Mouse (Mus musculus) ES-E14 (cell line): ENCODE data around the gene Klrk1.

ENCODE experiments used
- HCFC1 ChIP-seq: IDR thresholded peaks from 2 replicates; pipeline ENCODE4 v1.6.1; 2012; ENCODE audit warnings: low read length, inconsistent platforms, borderline replicate concordance; ENCODE audit not compliant: insufficient read depth
- MAFK ChIP-seq: IDR thresholded peaks from 2 replicates; pipeline ENCODE4 v1.6.1; 2014; ENCODE audit warnings: mild to moderate bottlenecking, low read depth, low read length, inconsistent platforms; ENCODE audit not compliant: insufficient read depth
- ZC3H11A ChIP-seq: IDR thresholded peaks from 2 replicates; pipeline ENCODE4 v1.6.1; 2012; ENCODE audit warnings: low read depth, mild to moderate bottlenecking, inconsistent platforms, low read length, borderline replicate concordance
- ZNF384 ChIP-seq: IDR thresholded peaks from 2 replicates; pipeline ENCODE4 v1.6.1; 2012; ENCODE audit warnings: low read depth, low read length, inconsistent platforms

DNA sequence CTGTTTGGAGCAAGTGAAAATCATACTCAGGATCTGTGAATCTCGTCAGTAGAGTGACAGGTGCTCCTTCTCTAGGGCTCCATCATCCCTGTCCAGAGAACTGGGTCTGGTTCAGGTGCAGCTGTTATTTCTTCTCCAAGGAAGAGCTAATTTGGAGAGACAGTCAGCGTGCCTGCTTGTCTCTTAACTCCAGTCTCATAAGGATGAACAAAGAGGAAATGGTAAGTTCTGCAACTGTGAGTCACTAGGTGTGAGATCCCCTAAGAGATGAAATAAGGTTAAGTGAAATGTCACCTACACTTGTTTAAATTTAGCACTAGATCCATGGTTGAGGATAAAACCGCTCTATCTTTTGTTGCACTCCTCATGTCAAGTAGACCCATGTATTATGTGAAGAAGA lies 40.6 kb downstream of the Klrk1 start:
- TF ChIP-seq MAFK (no peak), ZC3H11A (no peak), HCFC1 (no peak), ZNF384 (no peak)
